Mouse (Mus musculus) kidney, postnatal 4 days (tissue): Measurements from ENCODE around the gene Hip1.

Source experiments
- DNase-seq, 2 experiments: peaks; one replicate each; pipeline ENCODE4 v3.0.0; 2021; ENCODE audit warnings: mixed read lengths in 2 of 2

Hip1 gene

DNA sequence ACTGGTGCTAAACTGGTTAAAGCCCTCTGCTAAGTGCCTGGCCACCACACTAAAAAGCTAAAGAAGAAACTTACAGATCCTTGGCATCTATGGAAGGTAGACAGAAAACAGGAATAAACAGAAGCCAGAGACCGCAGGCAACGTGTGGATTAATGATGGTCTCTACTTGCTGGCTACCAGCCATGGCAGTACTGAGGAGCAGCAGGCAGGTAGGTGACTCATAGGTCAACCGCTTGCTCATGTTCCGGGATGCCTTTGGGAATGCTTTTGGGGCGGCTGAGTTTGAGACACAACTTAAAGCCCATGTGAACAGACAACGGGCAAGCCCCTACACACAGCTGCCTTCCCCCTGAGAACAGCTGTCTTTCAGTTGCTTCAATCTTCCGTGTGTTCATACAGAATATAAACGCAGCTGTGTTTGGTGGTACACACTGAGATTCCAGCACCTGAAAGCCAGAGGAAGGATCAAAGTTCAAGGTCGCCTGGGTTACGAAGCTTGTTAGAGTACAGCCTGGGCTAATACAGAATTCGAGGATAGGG lies 13.5 kb downstream of the Hip1 start:
- DNase-seq: no peak

DNA sequence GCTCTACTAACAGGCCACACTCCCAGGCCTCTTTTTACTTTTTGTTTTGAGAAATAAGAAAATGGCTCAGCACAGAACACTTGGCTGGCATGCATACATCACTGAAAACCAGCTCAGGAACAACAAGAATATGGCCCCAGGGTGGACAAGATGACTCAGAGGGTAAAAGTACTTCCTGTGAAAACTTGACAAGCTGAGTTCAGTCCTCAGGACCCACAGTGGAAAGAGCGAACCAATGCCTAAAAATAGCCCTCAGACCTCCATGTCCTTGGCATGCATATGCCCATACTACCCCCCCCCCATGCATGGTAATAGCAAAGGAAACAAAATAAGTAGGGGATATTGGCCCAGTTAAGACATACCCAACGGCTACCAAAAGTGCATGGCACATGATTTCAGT lies 15.0 kb downstream of the Hip1 start:
- DNase-seq: no peak

DNA sequence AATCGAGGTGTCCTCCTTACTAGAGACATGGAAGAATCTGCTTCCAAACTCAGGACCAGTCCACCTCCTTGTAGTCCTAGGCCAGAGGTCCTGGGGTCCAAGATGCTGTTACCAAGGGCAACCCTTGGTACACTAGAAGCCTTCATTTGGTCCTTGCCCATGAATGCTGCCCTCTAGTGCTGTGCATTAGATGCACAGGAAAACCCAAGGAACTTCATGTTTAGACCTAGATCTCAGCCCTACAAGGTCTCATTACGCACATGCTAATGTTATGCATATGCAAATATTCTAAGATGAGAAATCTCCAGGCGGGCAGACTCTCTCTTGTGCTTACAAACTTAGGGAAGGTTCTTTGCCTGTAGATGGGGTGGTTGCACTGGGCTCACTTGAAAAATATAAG lies 15.6 kb downstream of the Hip1 start:
- no peak for DNase-seq

GRCm38 (mm10) chr5:135527986-135528385 lies 16.9 kb downstream of the Hip1 start:
- peak; percentile 25 to 49 for DNase-seq

DNA sequence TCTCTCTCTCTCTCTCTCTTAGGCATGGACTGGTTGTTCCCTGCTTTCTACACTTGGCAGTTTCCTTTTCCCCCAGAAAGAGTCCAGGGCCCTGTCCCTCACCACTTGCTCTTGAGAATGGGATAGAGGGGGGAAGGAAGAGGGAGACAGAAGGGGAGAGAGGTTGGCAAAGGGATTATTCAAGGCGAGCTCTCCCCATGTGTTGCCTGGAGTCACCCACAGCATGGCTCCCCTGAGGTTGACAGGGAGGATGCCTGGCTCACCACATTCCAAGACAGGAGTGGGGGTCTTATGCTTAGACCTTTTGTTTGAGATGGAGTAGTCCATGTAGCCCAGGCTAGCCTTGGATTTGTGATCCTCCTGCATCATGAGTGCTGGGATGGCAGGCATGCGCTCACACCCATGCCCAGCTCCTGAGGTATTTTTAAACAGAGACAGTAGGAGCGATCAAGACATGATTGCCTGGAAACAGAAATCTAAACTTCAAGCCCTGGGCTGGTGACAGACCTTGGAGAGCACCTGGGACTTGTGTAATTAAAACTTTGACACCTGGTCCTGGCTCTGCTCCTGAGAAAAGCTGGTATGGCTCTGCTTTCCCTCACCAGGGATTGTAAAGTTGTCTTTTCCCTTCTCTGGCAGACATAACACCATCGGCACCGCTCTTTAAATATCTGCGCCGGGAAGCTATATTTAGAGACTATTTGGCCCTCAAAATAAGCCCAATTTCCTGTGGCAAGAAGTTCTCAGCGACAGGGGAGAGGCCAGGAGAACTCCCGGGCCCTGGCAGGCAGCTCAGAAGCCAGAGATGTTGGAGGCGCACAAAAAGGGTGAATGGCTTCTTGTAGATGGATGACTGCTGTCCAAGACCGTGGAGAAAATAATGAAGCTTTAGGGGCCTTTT lies 20.0 kb downstream of the Hip1 start:
- peak; percentile 31 to 48 for DNase-seq

GRCm38 (mm10) chr5:135524087-135524486 lies 20.8 kb downstream of the Hip1 start:
- no peak for DNase-seq

- DNase-seq: no peak
Observed at GRCm38 (mm10) chr5:135522111-135522722, 22.7 kb downstream of the Hip1 start.

DNA sequence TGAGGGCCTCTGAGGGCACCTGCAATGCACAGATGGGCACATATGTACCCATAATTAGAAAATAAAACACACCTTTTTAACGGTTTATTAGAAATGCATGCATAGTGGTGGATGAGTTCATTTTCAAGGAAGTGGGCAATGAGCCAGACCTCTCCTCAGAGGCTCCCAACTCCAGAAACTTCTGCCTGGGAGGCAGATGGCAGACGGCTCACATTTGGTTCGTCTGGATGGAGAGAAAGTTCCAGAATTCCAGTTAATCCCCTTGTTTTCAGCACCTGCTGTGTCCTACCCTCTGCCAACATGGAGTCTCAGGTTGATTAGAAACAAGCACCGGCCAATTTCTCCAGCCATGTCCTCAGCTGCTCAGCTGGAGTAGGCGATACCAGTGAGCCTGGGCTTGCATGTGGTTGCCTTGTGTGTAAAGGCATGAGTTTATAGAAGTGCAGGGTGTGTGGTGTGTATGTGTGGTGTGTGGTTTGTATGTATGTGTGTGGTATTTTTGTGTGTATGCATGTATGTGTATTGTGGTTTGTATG lies 27.5 kb downstream of the Hip1 start:
- DNase-seq: no peak

GRCm38 (mm10) chr5:135513131-135513530 lies 31.8 kb downstream of the Hip1 start:
- DNase-seq: no peak

GRCm38 (mm10) chr5:135511105-135511504 lies 33.8 kb downstream of the Hip1 start:
- no peak for DNase-seq

DNA sequence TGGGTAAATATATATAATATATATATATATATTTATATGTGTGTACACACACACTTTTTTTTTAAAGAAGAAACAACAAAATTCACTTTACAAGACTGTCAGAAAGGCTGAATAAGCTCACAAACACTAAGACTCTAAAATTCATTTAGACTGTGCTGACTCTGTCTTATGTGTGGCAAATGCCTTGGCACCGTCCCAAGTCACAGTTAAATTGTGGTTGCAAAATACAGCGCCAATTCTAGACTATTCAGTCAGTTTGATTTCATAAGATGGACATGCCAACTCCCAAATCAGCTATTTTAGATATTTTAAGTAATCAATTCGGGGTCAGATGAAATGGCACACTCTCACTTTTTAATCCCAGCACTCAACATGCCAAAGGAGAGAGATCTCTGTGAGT lies 36.6 kb downstream of the Hip1 start:
- DNase-seq: no peak

DNA sequence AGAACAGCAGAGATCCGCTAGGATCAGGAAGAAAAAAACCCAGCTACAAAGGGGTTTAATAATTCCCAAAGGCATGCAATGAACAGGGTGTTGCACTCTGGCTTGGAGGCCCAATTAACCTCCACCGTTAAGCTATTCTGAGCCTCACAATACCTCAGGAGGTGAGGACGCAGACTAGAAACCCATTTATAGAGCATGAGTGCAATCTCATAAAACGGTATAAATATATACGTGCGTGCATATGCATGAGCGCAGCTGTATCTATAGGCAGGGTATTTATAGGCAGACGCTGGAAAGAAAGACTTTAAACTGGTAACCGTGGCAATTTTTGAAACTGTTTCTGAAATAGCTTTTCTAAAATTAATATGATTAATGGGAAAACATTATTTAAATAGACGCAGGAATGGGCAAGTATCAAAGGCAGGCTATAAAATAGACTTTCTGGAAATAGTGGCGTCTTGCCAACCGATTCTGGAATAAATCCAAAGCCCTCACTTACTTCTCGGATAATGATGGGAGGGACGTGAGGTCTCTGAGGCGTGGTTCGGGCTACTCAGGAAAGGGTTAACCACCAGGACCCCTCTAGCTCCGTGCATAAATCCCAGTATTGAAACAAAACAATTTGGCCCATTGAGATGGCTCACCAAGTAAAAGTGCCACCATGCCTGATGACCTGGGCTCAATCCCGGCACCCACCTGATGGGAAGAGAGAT lies 37.2 kb downstream of the Hip1 start:
- DNase-seq: peak; percentile 56 to 62

- DNase-seq: no peak
Observed at GRCm38 (mm10) chr5:135505442-135505841, 39.5 kb downstream of the Hip1 start.

- DNase-seq: no peak
Observed at GRCm38 (mm10) chr5:135502931-135503330, 42.0 kb downstream of the Hip1 start.

- DNase-seq: peak in 1 of 2 experiments; percentile 29
Observed at GRCm38 (mm10) chr5:135502027-135502426, 42.9 kb downstream of the Hip1 start.

DNA sequence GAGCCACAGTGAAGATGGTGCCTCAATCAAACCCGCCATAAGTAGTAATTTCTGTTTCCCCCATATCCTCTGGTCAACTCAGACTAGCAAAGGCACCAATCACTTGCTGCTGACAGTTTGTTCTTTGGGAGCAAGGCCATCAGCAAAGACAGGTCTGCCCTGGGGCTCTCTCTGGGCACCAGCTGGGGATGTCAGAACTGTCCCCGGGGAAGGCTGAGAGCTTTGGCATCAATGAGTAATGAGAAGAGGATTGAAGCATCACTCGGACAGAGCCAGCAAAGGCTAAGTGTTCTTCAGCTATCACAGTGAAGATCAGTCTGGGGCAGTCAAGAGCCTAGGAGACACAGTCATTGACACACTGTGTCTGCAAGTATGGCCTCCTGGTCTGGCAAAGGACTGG lies 46.0 kb downstream of the Hip1 start:
- DNase-seq: no peak

DNA sequence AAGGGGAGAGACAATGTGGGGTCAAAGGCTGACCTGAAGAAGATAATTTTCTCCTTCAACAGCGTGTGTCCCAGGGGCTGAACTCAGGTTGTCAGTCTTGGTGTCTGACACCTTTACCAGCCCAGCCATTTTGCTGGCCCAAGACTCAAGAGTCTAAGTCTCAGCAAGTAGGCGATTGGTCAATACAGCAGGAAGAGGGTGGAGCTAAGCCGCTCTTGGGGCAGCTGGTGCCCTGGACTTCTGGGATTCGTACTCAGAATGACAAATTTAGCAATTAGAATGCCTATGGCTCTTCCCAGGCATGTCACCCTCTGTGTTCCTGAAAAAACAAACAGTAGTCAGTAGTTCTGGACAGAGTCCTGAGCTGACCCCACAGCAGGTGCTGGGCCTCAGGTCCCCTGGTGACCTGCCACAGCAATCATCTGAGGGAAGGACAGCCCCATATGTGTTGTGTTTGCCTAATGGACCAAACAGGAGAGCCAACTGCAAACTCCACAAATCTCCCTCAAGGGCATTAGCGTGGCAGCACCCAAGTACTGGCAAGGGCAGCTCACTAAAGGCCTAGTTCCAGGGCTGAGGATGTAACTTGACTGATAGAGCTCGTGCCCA lies 47.5 kb downstream of the Hip1 start:
- DNase-seq: no peak

DNA sequence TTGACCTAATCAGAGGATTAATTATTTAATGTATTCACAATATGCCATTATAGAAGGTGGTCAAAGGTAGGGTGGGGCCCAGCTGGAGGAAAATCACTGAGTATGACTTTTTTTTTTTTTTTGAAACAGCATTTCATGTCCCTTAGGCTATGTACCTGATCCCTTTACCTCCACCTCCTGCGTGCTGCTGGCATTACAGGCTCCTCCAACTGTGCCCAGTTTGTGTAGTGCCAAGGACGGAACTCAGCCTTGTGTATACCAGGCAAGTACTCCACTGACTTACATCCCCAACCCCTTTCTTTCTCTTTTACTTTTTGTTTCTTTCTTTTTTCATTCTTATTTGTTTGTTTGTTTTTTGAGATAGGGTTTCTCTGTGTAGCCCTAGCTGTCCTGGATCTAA lies 48.4 kb downstream of the Hip1 start:
- DNase-seq: no peak

DNA sequence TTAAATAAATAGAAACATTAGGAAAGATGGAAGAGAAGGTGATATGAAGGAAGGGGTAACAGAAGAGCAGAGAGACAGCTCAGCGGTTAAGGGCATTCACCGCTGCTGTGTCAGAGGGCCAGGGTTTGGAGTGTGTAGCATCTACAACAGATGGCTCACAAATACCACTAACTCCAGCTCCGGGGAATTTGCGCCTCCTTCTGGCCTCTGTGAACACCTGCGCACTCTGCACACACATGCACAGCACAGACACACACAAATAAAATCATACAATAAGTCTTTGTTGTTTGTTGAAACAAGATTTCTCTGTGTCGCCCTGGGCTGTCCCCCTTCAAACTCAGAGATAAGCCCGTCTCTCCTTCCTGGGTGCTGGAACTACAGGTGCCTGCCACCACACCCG lies 49.4 kb downstream of the Hip1 start:
- DNase-seq: no peak

DNA sequence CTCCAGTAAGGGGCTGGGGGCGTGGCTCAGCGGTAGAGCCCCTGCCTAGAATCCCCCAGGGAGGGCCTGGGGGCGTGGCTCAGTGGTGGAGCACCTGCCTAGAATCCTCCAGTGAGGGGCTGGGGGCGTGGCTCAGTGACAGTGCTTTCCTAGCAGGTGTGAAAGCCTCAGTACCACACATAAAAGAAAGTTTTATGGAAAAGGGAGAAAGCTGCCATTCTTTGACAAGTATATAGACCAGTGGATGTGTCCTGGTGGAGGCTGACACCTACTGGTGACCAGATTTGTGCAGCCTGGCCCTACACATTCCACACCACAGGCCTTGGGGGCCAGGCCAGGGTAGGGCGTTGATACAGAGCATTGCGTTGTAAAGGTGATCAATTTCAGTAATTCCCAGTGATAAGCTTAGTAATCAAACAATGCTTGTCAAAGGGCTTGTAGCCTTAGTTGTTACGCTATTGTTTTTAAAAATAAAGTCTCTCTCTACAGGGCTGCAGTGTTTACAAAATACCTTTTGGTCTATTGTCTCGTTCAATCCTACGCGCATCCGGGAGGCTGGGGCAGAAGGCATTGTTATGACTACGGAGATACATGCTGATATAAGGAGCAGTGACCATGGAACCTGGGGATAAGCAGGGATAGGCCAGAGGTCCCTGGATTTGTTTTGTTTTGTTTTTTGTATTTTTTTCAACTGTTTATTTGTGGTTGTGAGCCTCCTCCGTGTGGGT lies 50.6 kb downstream of the Hip1 start:
- DNase-seq: peak; percentile 68 to 72

DNA sequence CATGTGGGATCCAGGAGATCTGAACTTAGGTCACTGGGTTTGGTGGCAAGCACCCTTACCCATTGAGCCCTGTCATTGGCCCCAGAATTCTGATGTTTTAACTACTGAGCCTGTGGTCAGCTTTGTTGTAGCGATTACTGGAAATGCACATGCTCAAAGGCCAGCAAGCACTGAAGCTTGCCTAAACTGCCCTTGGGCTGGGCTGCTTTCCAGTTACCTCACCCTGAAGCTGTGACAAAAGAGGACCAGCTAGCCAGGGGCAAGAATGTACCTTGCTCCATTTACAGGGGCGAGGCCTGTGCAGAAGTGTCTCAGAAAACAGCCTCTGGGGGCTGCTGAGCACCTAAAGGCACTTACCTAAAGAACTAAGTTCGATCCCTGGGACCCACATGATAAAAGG lies 51.8 kb downstream of the Hip1 start:
- no peak for DNase-seq

DNA sequence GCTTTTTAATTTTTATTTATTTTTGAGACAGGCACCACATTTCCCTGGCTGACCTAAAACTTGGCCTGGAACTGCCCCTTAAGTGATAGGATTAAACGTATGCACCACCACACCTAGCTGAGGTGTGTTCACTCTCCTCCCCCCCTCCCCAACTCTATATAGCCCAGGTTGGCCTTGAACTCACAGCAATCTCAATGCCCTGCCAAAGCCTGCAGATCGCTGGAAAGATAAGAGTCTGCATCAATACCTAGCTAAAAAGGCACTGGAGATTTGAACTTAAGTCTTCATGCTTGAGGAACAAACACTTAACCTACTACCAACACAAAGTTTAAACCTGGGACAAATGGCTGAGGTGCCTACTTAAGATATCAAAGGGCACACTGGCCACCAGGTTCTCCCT lies 52.8 kb downstream of the Hip1 start:
- DNase-seq: no peak
